Mouse (Mus musculus) embryonic fibroblast, embryonic 13.5 days (primary cell): Measurements from ENCODE around the gene Cnfn.

Experiments
- CTCF ChIP-seq: IDR thresholded peaks from 2 replicates; pipeline ENCODE4 v1.5.1; 2011; ENCODE audit warnings: mild to moderate bottlenecking, control low read depth, low read length, moderate library complexity, borderline replicate concordance; ENCODE audit not compliant: insufficient read depth
- POLR2A ChIP-seq: IDR thresholded peaks from 2 replicates; pipeline ENCODE4 v1.6.1; 2011; ENCODE audit warnings: low read depth, mild to moderate bottlenecking, control low read depth, low read length, moderate library complexity

DNA sequence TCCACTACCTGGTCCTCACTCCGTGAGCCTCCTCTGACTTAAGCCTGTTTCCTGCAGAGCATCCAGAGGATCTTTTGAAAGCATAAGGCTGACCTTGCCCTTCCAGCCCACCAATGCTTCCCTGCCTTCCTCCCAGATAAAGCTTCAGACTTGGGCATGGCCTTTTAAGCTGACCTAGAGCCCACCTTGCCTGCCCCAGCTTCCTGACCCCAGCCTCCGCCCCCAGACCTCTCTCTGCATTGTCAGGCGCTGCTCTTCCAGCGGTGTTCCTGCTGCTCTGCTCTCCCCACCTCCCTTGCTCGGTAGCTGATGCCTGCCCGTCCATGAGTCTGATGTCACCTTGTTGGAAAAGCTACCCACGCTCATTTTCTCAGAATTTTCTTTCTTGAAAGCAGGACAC, 23.3 kb upstream of the Cnfn start:
- TF ChIP-seq CTCF (no peak), POLR2A (no peak)
